Mouse (Mus musculus) thymus, postnatal 14 days (tissue): ENCODE data around the gene Syt1.

Source experiments
- DNase-seq: peaks from one replicate; pipeline ENCODE4 v3.0.0; 2021

Gene Syt1

DNA sequence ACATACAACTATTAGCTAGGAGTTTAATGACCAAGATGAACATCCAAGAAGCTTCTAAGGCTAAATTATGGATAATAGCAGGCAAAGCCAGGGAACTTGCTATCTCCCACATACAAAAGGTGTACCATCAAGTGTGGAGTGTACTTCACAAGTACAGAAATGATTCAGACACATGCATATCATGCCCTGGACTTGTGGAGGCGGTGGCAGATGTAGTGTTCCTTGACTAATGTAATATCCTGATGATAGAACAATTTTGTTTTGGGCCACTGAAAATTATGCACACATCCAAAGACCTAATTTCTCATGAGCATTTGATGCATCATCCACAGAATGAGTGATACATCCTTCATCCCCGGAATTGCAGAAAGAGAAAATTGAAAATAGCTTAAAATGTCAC, 267.0 kb downstream of the Syt1 start:
- DNase-seq: no peak

DNA sequence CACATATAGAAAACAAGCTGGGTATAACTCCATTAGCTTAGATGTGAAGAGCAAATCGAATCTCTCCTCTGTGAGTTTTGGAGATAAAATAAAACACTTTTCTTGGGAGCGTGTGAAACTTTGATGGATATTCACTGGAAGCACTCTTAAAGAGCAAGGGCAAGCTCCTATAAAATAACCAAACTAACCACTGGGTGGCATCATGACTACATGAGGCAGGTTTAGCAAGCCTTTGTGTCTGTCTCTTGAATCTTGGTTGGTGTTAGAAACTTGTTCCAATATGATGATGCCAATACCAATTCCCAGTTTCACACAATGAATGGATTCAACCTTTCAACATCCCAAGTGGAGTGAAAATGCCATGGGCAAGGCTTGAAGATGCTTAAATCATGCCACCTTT, 276.8 kb downstream of the Syt1 start:
- no peak for DNase-seq

DNA sequence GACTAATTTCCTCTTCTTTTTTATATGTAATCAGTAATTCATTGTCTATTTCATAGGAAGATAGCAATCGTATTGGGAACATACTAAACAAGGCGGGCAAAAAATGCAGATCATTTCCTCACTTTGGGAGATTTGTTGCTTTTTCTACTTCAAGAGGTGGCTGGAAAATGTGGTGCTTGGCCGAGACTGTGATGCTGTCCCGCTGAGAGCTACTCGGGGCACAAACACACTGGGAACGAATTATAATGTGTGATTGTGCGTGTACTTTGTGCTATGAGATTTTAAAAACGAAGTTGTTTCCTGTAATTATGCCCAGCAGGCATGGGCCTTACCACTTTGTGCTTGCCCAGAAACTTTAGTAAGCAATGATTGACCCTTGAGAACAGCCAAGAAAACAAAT, 281.8 kb downstream of the Syt1 start:
- DNase-seq: no peak

DNA sequence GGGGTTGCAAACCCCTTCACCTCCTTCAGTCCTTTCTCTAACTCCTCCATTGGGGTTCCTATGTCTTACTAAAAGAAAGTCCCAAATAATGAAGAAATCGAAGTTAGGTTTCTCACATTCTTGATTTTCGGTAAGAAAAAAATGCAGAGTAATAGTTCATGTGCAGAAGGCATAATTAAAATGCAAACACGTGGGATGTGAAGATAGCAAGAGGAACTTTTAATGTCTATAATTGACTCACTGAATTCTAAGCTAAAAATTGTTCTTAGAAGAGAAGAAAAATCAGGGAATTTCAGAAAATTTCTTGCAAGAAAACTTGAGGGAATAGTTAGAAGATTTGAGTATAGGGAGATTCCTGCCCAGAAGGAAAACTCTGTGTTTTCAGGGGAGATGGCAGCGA, 284.4 kb downstream of the Syt1 start:
- DNase-seq: no peak

DNA sequence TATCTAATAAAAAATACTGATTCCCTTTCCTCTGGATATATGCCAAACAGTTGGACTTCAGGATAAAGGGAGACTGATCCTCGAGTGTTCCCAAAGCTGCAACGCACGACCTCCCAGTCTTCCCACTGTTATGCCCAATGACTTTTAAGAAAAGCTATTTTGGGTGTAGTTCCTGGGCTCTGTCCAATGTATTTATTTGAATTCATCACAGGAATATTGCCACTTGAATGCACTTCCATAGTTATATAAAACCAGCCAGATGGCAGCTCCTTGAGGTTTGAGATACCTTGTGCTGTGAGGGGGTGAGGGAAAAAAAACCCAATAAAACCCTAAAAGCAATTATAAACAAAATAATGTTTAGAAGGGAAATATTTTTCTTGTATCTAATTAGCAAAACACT, 285.9 kb downstream of the Syt1 start:
- DNase-seq: no peak

DNA sequence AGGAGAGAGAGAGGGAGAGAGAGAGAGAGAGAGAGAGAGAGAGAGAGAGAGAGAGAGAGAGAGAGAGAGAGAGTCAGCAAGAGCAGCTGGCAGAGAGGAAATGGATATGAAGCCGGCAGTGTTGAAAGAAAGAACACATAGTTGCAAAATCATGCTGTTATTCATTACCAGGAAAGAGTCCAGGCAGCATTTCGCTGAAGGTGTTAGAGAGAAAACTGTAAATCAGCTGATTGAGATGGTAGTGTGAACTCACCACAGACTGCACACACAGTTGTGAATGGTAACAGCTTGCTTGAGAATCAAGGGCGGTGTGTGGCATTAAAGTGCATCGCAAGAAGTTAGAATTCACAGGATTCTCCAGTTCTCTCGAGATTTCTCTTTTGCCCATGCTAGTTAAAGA, 300.3 kb downstream of the Syt1 start:
- DNase-seq: no peak

DNA sequence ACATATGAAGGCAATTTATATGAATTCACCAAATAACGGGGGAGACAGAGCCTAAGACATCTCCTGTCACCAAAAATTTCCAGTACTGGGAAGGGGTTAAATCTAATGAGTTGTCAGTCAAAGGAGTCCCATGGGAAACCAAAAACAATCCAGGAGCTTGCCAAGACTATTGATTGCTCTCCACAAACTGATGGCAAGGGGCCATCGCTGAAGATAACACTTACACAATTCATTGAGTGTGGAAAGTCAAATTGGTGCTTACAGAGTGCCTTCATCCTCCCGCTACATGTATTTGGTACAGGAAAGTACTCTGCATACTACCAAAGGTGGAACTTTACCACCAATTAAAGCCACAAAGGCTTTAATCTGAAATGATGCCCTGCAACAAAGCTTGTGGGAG, 305.1 kb downstream of the Syt1 start:
- no peak for DNase-seq

DNA sequence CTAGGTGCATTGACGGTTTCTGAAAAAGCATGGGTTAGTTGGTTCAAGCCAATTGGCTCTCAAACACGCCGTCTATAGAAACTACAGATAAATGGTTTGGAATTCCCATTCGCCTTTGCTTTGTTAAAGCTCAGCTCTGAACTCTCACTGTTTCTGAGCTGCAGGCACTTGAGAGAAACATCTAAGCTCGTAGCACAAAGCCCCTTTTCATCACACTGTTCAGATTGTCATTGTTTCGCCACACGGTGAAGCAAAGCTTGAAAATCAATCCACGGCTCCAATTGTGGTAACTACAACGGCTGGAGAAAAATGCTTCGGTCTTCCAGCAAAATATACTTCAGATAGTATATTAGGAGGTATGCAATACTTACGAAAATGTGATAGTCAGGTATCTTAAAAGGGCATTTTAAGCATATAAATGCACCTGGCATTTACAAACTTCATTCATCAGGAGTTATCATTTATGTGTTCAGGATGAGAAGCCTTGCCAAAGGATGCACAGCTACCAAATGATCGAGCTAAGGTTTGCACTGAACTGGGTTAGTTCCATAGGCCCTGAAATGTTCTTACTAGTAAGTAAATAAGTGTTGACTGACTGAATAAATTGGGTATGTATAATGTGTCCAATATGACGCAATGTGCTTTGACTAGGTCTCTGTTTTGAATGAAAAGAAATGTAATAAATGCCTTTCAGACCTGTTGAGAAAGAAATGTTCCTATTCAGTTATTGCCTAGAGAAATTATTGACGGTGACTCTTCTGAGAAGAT, 309.2 kb downstream of the Syt1 start:
- DNase-seq: no peak

DNA sequence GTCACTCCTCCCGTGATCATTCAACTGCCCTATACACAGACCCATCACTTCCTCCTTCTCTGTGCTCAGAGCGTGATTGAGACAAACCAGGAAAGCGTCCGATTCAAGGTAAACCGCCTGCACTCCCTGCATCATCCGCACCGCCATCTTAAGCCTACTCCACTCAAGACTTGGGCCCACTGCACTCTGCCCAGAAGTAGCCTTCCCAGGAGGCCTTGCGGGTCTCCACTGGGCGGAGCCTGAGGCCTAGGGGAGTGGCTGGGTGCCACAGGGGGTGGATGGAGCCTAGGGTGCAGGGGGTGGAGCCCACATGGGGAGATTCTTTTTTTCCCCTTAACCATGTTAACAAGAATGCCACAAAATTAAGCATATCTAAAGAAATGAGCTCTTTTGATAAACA, 310.8 kb downstream of the Syt1 start, which contains the start of gene Gm5136:
TSS of gene Gm5136 (minus strand) at position 215 of the 400 bp plus-strand sequence.
- no peak for DNase-seq

DNA sequence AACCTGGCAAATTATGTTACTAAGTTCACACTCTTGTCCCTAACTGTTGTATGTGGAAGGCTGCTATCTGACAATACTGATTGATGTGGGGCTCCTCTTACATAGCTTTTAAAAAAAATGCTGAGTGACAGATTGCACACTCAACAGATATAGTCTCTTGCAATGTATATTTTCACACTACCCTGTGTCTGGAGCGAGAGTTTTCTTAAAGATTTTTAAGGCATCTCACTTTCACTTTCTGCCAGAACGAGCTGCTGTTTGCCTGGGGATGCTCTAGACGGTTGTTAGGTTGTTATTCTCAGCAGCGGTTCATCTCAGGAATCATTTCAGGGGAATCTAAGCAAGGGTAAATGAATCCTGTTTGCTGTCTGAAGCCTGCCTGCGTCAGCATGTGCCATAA, 313.7 kb downstream of the Syt1 start:
- no peak for DNase-seq

DNA sequence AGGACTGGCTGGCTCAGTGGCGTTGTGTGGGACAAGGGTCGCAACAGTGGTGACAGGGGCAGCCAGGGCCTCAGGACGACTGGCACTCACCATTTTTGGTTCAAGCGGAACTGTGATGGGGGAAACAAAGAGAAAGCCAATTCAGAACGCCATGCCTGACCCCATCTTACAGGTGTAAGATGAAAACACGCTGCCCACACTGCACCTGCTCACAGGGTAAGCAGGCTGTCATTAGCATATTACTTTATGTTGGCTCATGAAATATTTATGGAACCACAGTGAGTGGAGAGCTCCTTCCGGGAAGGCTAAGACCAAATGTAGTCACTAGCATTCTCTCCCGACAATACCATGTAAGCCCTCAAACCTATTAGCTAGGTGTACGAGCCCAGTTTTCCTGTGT, 319.8 kb downstream of the Syt1 start:
- DNase-seq: no peak

DNA sequence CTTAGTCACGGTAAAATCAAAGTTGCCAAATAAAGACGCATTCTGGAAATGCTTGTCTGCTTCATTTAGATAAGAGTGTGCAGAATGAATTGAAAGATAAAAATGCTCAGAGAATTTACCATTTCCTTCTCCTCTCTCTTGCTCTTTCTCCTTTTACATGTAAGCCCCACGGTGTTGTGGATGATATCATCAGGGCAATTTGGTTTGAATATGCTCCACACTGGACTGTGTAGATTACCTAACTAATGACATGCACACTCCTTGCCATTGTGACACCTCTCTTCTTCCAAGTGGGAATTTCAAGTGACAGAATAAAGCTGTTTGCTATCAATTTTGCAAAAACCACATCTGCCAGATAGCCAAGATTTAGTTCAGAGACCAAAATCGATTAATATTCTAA, 324.1 kb downstream of the Syt1 start:
- DNase-seq: no peak

DNA sequence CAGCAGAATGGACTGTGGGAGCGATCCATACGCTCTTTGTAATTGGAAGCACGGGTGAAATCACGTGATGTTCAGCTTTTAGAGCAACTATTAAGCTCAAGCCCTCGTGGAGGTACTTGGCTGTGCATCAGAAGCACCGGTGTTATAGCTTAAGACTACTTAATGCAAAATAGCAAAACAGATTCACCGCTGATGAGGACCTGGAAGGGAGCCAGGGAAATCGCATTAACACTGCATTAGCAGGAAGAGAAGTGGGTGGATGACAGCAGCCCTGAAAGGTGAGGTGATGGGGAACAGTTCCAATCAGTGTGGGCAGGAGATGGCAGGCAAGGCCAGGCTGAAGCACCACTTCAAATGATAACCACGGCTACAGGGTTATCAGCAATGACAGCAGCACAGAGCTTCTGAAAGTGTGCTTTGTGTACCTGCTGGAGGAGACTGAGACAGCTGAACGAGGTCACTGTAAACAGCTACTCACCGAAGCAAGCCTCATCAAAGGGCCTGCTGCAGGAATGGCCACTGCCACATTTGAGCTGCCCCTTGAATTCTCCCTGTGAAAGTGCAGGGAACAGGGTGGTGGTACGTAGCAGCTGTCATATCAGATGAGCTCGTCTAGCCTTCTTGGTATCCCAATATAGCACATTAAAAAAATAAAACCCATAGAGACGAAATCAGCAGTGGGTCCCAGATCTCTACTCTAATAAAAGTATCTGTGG, 330.9 kb downstream of the Syt1 start:
- no peak for DNase-seq

DNA sequence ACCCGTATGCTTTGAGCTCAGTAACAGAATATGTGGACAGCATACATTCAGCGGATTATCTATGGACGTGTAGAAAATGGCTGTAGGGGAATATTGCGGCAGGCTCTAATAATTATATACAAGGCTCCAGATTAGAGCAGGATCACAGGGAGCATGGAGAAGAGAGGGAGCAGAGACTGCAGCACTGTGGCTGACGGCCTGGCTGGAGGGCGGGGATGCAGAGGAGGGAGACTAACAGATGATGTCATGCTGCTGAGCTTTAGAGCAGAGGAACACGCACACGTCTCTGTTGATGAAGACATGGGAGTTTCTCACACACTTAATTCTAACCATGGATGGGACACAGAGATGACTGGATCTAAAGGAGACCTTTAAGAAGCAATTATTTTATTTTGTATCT, 333.7 kb downstream of the Syt1 start:
- DNase-seq: no peak

DNA sequence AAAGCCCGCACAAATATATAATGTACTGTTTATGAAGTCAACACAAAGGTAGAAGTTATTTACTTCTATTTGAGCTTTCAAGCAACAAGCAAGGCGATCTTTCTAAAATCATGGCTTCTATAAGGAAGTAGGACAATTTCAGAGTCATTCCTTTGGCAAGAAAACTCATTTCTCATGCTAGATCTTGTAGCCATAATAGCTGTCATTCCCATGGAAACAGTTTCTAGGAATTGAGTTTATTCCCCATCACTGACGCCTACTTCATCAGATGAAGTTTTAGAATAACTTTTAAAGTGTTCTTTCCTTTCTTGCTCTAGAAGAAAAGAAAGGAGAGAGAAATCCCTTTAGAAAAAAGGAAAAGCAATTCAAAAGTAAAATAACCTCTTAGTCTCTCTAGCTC, 341.8 kb downstream of the Syt1 start:
- DNase-seq: no peak

DNA sequence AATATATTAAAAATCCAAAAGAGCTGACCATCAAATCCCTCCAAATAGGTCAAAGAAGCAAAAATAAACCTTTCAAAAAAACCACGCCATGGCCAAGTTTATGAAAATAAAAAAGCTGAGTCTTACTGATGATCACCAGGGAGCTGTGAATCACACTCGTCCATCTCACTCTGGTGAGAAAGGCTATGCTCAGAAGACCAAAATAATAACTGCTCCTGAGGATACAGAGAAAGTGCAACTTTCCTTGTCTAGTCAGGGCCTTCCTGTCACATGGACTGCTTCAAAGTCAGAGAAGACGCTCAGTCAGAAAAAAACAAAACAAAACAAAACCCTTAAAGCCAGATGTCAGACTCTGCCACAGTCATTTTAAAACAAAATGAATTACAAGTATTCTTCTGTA, 350.5 kb downstream of the Syt1 start:
- DNase-seq: no peak

DNA sequence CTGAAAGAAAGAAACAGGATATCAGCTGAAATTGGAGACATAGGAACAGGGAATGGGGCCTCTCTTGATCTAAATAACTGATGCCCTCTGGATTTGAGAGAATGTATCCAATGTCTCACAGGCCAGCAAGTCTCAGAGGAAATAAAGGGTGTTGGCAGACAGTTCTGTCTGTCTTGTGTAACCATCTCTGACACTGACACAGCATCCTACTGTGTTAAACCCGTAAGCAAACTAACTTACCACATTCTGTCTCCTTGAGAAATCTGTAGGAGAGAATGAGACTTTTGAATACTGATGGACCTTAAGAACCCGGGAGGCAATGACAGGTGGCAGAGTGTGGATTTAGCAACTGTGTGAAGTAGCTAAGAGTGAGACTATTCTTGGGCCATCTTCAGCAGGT, 352.5 kb downstream of the Syt1 start:
- DNase-seq: no peak

DNA sequence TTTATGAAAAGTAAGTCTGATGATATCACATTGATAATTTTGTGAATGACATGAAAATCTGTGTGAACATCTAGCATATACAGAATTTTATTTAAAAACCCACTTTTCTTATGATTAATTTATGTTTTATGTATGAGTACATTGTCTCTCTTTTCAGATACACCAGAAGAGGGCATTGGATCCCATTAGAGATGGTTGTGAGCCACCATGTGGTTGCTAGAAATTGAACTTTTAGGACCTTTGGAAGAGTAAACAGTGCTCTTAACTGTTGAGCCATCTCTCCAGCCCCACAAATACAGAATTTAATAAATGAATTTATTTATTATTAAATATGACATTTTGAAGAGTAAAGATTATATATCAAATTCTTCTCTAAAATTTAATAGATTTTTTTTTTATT, 353.1 kb downstream of the Syt1 start:
- DNase-seq: no peak

DNA sequence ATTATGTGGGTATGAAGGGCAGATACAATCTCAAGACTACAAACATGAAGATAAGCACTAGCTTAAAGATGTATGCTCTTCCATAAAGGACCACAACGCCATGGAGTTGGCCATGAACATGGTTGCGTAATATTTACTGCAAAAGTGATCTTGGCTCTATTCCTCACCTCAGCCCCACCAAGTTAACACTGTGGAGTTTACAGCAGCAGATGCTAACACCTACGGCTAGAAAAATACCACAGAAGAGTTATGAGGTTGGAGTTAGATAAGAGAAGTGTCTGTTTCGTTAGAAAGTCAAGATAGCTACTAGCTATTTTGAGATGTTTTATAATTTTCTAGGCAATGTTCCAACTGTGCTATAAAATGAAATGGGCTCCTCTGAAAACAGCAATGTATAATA, 353.9 kb downstream of the Syt1 start:
- no peak for DNase-seq

DNA sequence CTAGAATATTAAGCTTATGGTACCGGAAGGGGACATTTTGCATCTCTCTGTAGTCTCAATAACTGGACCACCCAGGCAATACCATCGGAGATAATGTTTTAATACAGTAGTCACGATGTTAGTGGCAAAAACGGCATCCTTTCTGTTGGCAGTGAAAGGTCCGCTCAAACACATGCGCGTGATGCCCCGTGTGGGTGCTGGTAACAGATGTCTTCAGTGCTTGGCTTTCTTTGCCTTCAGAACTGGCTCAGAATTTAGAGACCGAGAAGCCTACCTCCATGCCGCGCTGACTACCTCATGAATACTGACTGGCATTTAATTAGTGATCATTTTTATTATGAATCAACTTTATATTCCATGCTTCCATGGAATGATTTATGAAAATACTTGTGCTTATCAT, 355.7 kb downstream of the Syt1 start:
- DNase-seq: no peak

DNA sequence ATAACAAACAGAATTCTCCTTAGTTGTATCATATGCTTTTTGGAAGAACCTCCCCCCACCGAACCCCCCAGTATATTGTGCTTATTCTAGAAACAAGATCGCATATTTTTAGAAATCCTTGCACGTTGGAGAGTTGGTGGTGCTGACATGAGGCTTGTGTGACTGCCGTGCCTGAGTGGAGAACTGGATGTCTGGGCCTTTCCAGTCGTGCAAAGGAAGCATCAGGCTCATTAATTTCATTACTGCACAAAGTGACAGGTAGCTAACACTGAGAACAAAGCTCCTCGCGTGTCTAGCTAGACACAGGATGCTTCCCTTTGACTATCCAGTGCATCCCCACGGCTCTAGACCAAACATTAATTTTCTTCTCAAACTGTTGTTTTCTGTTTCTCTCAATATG, 358.0 kb downstream of the Syt1 start:
- no peak for DNase-seq

DNA sequence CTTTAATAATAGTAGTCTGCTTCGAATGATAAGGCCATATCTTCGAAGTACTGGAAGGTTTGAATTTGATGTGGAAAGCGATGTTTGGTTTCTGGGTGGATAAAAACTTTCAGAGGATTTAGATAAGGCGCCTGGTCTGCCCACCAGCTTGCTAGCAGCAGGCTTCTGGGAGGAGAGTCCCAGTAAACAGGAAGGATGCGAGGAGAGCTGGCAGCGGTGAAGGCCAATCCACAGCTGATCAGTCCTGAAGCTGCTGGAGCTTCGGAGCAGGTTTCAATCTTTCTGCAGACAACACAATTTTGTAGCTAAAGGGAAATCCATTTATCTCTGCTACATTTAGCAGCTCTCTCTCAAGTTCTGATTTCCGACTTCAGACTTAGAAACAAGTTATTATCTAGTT, 358.7 kb downstream of the Syt1 start:
- no peak for DNase-seq

DNA sequence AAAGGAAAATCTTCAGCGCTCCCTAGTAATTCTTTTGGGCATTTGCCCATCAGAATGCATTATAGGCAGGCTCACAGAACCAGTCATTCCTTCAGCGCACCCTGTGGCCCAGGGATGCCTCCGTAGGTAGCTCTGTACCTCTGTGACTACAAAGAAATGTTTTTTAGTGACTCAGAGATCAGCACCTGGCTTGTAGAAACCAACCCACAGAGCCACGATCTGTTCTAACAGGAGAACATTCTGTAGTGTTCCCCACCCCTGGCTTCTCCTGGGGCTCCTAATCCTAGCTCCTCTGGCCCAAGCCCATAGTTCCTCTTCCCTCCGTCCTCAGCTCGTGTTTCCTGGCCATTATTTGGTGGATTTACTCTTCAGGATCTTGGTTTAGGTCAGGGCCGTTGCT, 361.6 kb downstream of the Syt1 start:
- DNase-seq: no peak

DNA sequence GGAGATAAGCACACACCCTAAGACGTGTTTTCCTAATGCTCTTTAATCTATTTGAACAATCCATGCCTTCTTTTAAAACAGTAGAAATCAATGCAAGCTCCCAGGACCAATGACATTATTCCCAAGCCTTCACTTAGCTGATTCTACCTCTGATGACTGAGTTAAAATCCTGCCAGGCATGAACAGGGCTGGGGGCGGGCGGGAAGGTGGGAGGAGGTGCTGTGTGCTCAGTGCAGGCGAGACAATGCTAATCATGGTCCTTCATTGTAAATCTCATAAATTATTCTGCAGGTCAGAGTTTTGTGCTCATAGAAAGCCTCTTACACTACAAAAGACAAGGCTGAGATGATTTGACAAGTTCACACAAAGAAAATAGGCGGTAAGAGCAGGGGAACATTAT, 366.9 kb downstream of the Syt1 start:
- DNase-seq: no peak

DNA sequence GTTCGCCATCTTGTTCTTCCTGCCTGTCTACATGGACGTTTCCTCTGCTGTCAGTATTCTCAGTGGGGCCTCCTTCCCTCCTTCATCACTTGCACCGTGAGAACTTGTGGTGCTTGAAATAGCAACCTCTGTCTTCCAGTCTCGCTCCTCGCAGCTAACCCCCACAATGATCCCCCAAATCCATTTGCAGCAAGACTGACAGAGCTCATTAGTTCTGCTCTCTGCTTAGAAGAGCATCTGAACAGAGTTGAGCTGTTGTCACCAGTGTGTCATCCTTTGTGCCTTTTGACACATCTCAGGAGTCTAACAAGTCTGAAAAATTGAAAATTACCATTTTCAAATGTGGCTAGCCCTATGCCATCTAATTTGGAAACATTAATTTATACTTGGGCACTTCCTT, 372.7 kb downstream of the Syt1 start:
- DNase-seq: no peak
